Mouse (Mus musculus) limb, embryonic 10.5 days (tissue): Measurements from ENCODE around the gene Mapk7. TPM values are rescaled to one million over a fixed set of nuclear protein-coding genes. Genes with fewer than 3 reads are reported as not detected.

Experiments
- DNase-seq: peaks from one replicate; pipeline ENCODE4 v3.0.0-alpha.2; 2017; ENCODE audit warnings: low spot score
- H3K27ac ChIP-seq: fragments of 300-500 bp; sonication (generic); 2 replicates; pipeline ENCODE4 v1.5.1; 2016; ENCODE audit warnings: mild to moderate bottlenecking
- H3K27me3 ChIP-seq: fragments of 300-500 bp; sonication (generic); 2 replicates; pipeline ENCODE4 v1.6.1; 2016; ENCODE audit warnings: low read depth, mild to moderate bottlenecking; ENCODE audit not compliant: poor library complexity, severe bottlenecking
- H3K36me3 ChIP-seq: fragments of 300-500 bp; sonication (generic); 2 replicates; pipeline ENCODE4 v1.6.1; 2016; ENCODE audit warnings: mild to moderate bottlenecking, moderate library complexity
- H3K4me1 ChIP-seq: fragments of 300-500 bp; sonication (generic); 2 replicates; pipeline ENCODE4 v1.6.1; 2016
- H3K4me3 ChIP-seq: fragments of 300-500 bp; sonication (generic); 2 replicates; pipeline ENCODE4 v1.5.1; 2016; ENCODE audit warnings: mild to moderate bottlenecking, moderate library complexity
- H3K9me3 ChIP-seq: fragments of 300-500 bp; sonication (generic); replicated peaks from 2 replicates; pipeline ENCODE4 v1.6.1; 2016; ENCODE audit warnings: mild to moderate bottlenecking
- WGBS: fragments of 180-500 bp; shearing (Covaris S2); methylation state at CpG from one replicate; pipeline ENCODE4 v1.1.7; 2016; 5-methylcytosine and 5-hydroxymethylcytosine counted together
- polyA plus RNA-seq: library from polyadenylated mRNA; unstranded; fragments of >200 nt; fragmentation: Nextera tagmentation; extraction: Ambion mirVana; gene quantifications from 2 replicates; pipeline ENCODE4 v1.2.1, GENCODE M21; 2016

Gene Mapk7
- polyA plus RNA-seq, result 87.2 and 94.7 TPM in 2 replicates

DNA sequence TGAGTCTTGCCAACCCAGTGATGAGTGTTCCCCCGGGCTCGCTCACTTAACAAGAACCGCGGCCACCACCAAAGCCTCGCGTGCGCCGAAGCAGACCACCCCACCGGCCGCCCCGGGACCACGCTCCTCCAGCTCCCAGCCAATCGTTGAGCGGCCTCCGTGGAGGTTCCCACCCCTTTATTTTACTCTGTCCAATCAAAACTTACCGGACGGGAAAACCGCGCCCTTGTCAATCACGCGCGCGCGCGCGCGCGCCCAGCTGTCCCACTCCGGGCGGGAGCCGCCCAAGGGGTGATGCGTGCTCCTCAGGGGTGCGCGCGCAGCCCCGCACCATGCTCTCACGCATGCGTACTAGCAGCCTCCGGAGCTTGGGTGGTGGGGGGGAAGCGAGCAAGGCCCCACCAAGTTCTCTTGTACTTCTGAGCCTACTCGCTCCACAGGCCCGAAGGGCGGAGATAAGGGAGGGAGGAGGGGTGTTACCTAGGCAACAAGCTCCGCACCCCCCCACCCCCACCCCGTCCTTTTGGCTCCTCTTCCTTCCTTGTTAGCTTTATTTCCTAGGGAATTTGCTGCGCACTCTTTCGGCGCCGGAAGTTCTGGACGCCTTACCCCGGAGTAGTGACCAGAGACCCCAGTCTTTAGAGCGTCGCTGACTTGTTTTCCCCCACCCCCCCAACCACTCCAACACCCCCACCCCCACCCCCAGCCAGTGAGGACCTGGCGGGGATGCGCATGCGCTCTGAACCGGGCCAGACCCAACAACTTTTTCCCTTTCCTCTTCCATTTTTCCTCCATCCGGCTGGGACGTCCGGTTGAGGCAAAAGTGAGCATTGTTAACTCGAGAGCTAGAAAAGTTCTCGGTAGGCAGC lies at the start of gene Mapk7:
Gene Mapk7 (minus strand): TSS at position 278 of the 869 bp plus-strand sequence.
- WGBS, result under 1% methylated on average over 62 of the region's 62 CpGs
- Histone ChIP-seq H3K36me3 (peaks cover 37% of the 10 kb centered on the region), H3K4me1 (peaks cover 40% of the 10 kb centered on the region), H3K4me3 (peak within 1 kb of the TSS; percentile 89), H3K27me3 (no peaks in the 10 kb centered on the region), H3K27ac (peak within 1 kb of the TSS; percentile 93), H3K9me3 (no peaks in the 10 kb centered on the region)
- DNase-seq, result peak; percentile 100

DNA sequence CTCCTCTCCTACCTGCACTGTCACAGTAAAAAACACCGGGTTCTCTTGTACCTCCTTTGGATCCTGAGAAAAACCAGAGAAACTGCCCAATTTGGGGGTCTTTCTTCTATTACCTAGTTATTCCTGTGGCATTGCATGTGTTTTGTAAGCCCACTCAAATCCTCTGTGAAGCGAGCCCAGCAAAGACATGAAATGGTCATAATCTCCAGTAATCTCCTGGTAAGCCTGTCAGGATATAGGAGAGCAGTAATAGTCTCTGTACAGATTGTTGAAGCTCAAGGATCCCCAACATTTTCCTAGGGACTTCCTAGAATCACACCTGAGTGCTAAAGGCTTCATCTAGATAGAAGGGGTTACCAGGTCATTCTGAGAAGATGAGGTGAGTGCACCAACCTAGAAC lies 46.9 kb upstream of the Mapk7 start:
- WGBS, result 89% methylated on average over 2 of the region's 2 CpGs
- Histone ChIP-seq H3K27me3 (no peaks in the 10 kb centered on the region), H3K9me3 (no peaks in the 10 kb centered on the region), H3K4me1 (no peaks in the 10 kb centered on the region), H3K36me3 (peaks cover 43% of the 10 kb centered on the region), H3K27ac (no peak overlapping the region), H3K4me3 (no peak overlapping the region)
- DNase-seq, result no peak

DNA sequence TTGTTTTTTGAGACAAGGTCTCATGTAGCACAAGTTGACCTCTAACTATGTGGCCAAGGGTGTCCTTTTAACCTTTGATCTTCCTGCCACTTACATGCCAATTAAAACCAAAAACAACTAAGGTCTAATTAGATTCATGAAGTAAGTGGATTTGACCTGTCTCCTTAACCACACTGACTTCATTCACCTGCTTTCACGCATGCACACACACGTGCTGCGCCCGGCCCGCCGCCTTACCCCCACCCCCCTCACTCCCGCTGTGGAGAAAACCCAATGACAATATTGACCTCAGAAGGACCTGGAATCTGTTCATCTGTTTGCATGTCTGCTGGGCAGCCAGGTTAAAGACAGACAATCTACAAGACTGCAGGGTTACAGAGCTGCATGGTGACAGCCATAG lies 46.4 kb upstream of the Mapk7 start:
- no peaks in the 10 kb centered on the region for H3K9me3 ChIP-seq
- no peak overlapping the region for H3K4me3 ChIP-seq
- H3K4me1 ChIP-seq, result no peaks in the 10 kb centered on the region
- H3K27me3 ChIP-seq, result no peaks in the 10 kb centered on the region
- H3K36me3 ChIP-seq, result peaks cover 38% of the 10 kb centered on the region
- 84% methylated on average over 7 of the region's 7 CpGs for WGBS
- H3K27ac ChIP-seq, result no peak overlapping the region
- no peak for DNase-seq

DNA sequence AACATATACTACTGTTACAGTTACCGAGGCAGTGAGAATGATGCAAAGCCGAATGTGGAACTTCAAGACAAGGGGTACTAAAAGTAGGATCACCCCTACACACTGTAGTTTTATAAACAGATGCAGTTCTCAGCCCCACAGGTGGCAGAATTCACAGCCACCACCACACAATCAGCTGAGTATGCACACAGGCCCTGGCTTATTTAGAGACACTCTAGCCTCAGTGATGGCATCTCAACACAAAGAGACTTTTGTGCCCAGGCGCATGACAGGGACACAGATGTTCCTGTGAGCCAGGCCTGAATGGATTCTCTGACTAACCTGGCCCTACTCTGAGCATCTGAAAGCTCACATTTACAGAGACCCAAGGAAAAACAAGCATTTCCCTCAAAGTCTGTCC lies 43.2 kb upstream of the Mapk7 start:
- no peaks in the 10 kb centered on the region for H3K9me3 ChIP-seq
- DNase-seq, result no peak
- no peak overlapping the region for H3K4me3 ChIP-seq
- H3K36me3 ChIP-seq, result peaks cover 33% of the 10 kb centered on the region
- 92% methylated on average over 3 of the region's 3 CpGs for WGBS
- no peaks in the 10 kb centered on the region for H3K4me1 ChIP-seq
- no peak overlapping the region for H3K27ac ChIP-seq
- no peaks in the 10 kb centered on the region for H3K27me3 ChIP-seq

DNA sequence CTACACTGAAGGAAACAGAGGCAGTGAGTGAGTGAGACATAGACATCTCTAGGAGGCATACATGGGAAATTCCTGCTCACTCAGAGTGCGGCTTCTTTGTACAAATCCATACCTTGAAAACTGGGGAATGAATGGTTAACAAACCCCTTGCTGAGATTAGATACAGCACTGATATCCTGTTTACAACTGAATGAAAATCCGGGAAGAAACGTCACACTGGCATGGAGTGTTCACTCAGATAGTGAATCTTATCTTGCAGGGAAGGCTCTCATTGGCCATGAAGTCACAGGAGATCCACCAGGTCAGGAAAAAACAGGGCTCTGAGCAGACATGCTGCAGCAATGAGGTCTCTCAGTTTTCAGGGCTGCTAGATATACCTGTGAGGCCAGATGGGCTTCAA lies 42.7 kb upstream of the Mapk7 start:
- Histone ChIP-seq H3K27ac (no peak overlapping the region), H3K27me3 (no peaks in the 10 kb centered on the region), H3K4me3 (no peak overlapping the region), H3K9me3 (no peaks in the 10 kb centered on the region), H3K4me1 (no peaks in the 10 kb centered on the region), H3K36me3 (peaks cover 36% of the 10 kb centered on the region)
- WGBS, result 82% methylated on average over 3 of the region's 3 CpGs
- DNase-seq, result no peak

DNA sequence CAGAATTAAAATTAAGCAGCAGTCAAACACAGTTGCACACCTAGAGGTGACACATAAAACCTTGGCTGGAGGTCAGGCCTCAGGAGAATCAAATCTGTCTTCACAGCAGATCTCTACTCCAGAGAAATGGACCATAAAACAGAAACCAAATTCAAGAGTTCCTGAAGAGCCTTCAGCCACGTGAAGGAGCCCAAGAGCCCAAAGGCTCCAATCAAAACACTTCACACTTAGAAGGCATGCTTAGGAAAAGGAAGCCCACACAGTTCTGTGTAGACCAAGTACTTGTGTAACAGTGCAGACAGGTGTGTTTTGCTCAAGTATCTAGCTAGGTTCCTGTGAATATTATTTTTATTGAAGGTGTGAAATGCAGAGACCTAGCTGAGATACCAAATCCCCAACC lies 41.3 kb upstream of the Mapk7 start:
- no peak overlapping the region for H3K27ac ChIP-seq
- no peaks in the 10 kb centered on the region for H3K9me3 ChIP-seq
- peaks cover 39% of the 10 kb centered on the region for H3K36me3 ChIP-seq
- 73% methylated on average over 1 of the region's 1 CpGs for WGBS
- no peak for DNase-seq
- H3K4me3 ChIP-seq, result no peak overlapping the region
- no peaks in the 10 kb centered on the region for H3K27me3 ChIP-seq
- no peaks in the 10 kb centered on the region for H3K4me1 ChIP-seq

DNA sequence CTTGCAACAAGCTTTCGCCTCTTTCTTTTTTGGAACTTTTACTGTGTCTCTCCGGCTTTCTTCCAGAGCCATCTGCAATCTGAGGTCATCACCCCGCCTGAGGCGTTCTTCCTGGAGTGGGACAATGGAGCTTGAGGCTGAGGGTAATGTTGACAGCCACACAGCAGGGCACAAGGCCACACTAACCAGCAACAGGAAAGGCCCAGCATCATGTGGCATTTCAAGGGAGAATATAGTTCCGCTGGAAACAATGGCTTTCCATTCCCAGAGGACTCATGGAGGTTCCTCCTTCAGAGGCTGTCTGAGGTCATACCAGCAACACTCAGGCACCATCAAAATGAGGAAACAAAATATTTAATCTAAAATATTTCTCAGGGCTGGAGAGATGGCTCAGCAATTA lies 39.4 kb upstream of the Mapk7 start:
- no peaks in the 10 kb centered on the region for H3K4me1 ChIP-seq
- no peak for DNase-seq
- no peaks in the 10 kb centered on the region for H3K9me3 ChIP-seq
- H3K36me3 ChIP-seq, result peaks cover 36% of the 10 kb centered on the region
- H3K4me3 ChIP-seq, result no peak overlapping the region
- H3K27ac ChIP-seq, result no peak overlapping the region
- H3K27me3 ChIP-seq, result no peaks in the 10 kb centered on the region
- 83% methylated on average over 5 of the region's 5 CpGs for WGBS

DNA sequence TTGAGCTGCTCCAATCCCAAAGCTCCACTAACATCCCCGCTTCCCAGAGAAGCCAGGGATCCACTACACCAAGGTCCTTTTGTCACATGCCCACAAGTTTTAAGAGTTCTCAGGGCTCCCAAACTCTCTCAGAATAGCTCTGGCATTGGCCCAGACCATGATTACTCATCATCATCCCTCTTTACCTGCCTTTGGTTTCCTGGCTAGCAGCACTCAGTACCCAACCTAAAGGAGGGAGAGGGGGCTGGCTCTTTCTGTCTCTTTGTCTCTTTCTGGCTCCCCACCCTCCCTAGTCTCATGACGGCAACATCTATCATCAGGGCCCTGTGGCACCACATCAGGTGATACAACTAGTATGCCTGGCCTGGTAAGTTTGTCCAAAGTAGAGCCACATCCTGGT lies 38.6 kb upstream of the Mapk7 start:
- DNase-seq, result no peak
- Histone ChIP-seq H3K9me3 (no peaks in the 10 kb centered on the region), H3K4me3 (no peak overlapping the region), H3K36me3 (peaks cover 32% of the 10 kb centered on the region), H3K4me1 (no peaks in the 10 kb centered on the region), H3K27me3 (no peaks in the 10 kb centered on the region), H3K27ac (no peak overlapping the region)
- 93% methylated on average over 2 of the region's 2 CpGs for WGBS

DNA sequence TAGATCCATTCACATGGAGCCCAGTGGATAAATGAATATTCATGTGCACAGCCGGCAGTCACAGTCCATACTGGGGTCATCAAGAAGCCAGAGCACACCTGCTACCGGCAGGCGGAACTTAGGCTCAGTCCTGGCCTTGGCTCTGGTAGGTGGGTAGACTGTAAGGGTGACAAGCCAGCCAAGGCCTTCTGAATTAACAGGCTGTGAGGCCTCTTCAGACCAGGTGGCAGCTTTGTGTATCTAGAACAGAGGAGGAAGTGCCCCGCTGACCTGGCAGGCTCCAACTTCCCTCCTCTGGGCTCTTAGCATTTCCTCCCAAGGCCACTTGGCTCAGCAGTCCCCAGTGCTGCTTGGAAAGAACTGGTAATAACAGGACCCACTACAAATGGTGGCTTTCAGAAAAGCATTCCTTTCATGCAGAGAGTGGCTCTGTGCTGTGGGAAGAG lies 35.1 kb upstream of the Mapk7 start:
- H3K4me1 ChIP-seq, result no peaks in the 10 kb centered on the region
- no peak overlapping the region for H3K27ac ChIP-seq
- no peak overlapping the region for H3K4me3 ChIP-seq
- H3K27me3 ChIP-seq, result no peaks in the 10 kb centered on the region
- no peaks in the 10 kb centered on the region for H3K9me3 ChIP-seq
- H3K36me3 ChIP-seq, result peaks cover 29% of the 10 kb centered on the region
- 64% methylated on average over 4 of the region's 4 CpGs for WGBS
- DNase-seq, result no peak

DNA sequence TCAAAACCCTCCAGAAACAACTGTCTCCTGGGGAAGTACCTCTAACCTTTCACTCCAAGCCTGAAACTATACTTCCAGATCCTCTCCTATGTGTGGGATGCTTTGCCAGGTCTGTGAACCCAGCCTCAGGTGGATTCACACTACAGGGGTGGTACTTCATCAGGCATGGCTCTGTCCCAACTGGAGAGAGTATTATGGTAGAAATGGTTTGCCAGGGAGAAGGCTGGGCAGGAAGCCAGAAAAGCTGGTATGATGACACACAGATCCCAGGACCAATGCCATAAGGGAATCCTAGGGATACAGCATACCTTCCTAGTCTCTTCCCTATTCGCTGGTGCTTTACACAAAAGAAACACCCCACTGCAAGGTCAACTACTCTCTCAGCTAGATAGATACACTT lies 32.7 kb upstream of the Mapk7 start:
- H3K27me3 ChIP-seq, result no peaks in the 10 kb centered on the region
- no peaks in the 10 kb centered on the region for H3K4me1 ChIP-seq
- no peaks in the 10 kb centered on the region for H3K9me3 ChIP-seq
- no peak overlapping the region for H3K27ac ChIP-seq
- no peak overlapping the region for H3K4me3 ChIP-seq
- peaks cover 27% of the 10 kb centered on the region for H3K36me3 ChIP-seq
- 94% methylated on average over 1 of the region's 1 CpGs for WGBS
- DNase-seq, result no peak

DNA sequence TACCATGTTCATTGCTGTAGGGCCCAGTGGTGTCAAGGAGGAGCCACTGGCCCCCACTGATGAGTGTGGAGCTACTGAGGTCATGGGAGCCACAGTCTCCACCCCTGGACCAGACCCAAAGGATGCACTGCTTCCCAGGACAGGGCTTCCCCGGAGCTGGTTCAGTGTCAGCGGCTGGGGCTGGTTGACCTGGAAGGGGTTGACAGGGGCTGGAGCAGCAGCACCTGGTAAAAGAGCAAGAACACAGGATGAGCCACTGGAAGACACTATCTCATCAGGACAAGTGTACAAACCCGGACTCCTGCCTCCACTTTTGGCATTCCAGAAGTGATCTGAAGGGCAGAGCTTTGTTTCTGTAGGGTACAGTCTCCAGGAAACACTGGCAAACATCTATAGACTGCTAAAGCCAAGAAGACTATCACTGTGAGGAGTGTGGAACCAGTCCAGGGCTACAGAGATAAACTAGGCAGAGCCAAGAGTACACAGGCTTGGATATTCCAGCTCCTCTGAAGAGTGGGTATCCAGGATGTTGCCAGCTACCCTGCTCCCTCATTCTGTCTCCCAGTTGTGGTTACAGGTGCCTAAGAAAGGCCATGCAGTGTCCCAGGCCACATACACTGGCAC lies 25.4 kb upstream of the Mapk7 start:
- no peak for DNase-seq
- H3K9me3 ChIP-seq, result no peaks in the 10 kb centered on the region
- no peak overlapping the region for H3K27ac ChIP-seq
- no peaks in the 10 kb centered on the region for H3K4me1 ChIP-seq
- H3K27me3 ChIP-seq, result no peaks in the 10 kb centered on the region
- WGBS, result 91% methylated on average over 3 of the region's 3 CpGs
- H3K36me3 ChIP-seq, result peaks cover 65% of the 10 kb centered on the region
- no peak overlapping the region for H3K4me3 ChIP-seq

DNA sequence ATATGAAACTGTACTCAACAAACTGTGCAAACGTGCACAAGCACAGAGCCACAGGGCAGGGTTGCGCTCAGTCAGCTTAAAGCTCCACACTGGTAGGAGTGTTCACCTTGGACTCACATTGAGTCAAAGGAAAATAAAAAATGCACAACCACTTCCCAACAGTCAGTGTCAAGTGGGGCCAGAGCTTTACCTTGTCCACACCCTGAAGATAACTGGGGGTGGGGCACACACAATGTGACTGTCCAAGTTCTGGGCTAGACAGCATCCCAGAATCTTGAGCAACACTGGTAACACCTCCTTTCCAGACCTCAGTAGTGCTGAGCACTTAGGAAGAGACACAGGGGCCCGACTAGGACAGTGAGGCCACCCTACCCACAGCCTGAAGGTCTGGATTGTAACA lies 24.7 kb upstream of the Mapk7 start:
- WGBS, result 92% methylated on average over 3 of the region's 3 CpGs
- no peaks in the 10 kb centered on the region for H3K4me1 ChIP-seq
- no peaks in the 10 kb centered on the region for H3K9me3 ChIP-seq
- H3K27me3 ChIP-seq, result no peaks in the 10 kb centered on the region
- no peak for DNase-seq
- peaks cover 66% of the 10 kb centered on the region for H3K36me3 ChIP-seq
- no peak overlapping the region for H3K27ac ChIP-seq
- no peak overlapping the region for H3K4me3 ChIP-seq

DNA sequence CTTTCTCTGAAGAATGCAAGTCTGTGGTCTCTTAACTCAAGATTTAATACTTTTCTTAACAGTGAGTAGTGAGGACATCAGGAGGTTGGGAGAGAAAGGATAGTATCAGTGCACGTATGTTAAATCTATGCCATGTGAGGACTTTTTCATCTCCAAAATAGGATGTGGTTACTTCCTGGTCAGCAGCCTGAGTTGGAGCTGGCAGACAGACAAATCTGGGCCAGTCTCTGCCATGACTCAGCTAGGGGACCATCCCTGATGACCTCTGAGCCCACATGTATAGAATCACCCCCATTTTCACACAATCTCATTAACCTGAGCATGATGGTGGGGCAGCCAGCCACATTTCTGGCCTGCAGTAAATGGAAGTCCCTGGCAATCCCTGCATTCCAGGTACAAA lies 23.8 kb upstream of the Mapk7 start:
- no peaks in the 10 kb centered on the region for H3K4me1 ChIP-seq
- H3K27me3 ChIP-seq, result no peaks in the 10 kb centered on the region
- peaks cover 70% of the 10 kb centered on the region for H3K36me3 ChIP-seq
- DNase-seq, result no peak
- no peaks in the 10 kb centered on the region for H3K9me3 ChIP-seq
- no peak overlapping the region for H3K4me3 ChIP-seq
- H3K27ac ChIP-seq, result no peak overlapping the region
- WGBS, result 95% methylated on average over 1 of the region's 1 CpGs
